In the genomic region with DNA sequence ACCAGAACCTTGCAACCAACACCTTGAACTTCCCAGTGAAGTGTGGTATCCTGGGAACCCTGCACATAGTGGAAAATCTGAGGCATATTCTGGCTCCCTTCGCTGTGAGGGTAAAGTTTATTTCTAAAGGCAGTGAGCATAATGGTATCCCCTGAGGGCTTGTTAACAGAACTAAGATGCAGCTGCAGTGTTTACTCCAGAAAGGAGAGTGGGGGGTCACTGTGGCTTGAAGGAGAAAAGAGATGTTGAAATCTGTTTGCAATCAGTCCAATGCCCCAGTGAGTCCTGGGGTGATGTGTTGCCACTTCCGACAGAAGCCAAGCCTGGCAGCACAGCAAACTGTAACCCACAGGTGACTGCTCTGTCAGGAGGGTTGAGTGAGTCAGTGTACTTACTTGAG, we compare ENCODE assay signal across 28 mouse cellular contexts.
DNase-seq lines count a peak whose midpoint lies in the region; ATAC-seq and TF ChIP-seq lines count a peak whose summit lies in the region.
"Had no signal": no experiment of that assay in that cellular context is flagged by ENCODE, and none has a peak within 500 bp of the region (broad histone marks: within the 10 kb centered on the region; RNA-seq: fewer than 3 reads in every experiment).

No protein-coding gene starts in this region.

- no peak overlapping the region for H3K27ac ChIP-seq in liver, adult 2 months (replicated peaks; ENCODE audit: insufficient read depth, low read depth, low read length)
- peak overlapping the region; percentile 75 for H3K27ac ChIP-seq in embryonic facial prominence, embryonic 13.5 days
- H3K27ac ChIP-seq in limb, embryonic 15.5 days = peak overlapping the region; percentile 50; the same call in 1 of the 2 replicates
- H3K27ac ChIP-seq: heart, embryonic 10.5 days; hindbrain, embryonic 15.5 days; intestine, embryonic 15.5 days; liver, embryonic 13.5 days had no signal

- DNase-seq in adrenal gland, postnatal 10 days = peak; percentile 45
- DNase-seq in adrenal gland, adult 8-10 months = no peak
- peak; percentile 6 for DNase-seq in liver, adult 2 months (ENCODE audit: extremely low read depth, low read depth, low spot score)
- DNase-seq in liver = no peak
- DNase-seq in right cerebral cortex, postnatal 4 days = no peak
- DNase-seq: adrenal gland, postnatal 36 days; cerebellum, adult 11-12 months; cerebellum, postnatal 14 days; forebrain, postnatal 0 days; gastrocnemius, postnatal 36 days; kidney, postnatal 4 days; layer of hippocampus, adult 9-11 months; liver, embryonic 13.5 days; lung, adult 2 months; lung, postnatal 14 days; midbrain, embryonic 14.5 days; right cerebral cortex, postnatal 14 days; spleen, adult 18-20 months; thymus, adult 18-20 months; thymus, postnatal 4 days had no signal

- H3K9me3 ChIP-seq in embryonic facial prominence, embryonic 13.5 days = no peaks in the 10 kb centered on the region
- no peaks in the 10 kb centered on the region for H3K9me3 ChIP-seq in limb, embryonic 15.5 days
- H3K9me3 ChIP-seq: heart, embryonic 10.5 days; hindbrain, embryonic 15.5 days; intestine, embryonic 15.5 days; liver, embryonic 13.5 days; megakaryocyte, embryonic 14.5 days had no signal

- H3K79me2 ChIP-seq in liver, adult 2 months (ENCODE audit: control insufficient read depth, insufficient read depth, low read length) = no peaks in the 10 kb centered on the region

- peaks cover 40% of the 10 kb centered on the region for H3K36me3 ChIP-seq in liver, adult 2 months (ENCODE audit: control insufficient read depth, insufficient read depth, low read length)
- H3K36me3 ChIP-seq in embryonic facial prominence, embryonic 13.5 days = peaks cover 73% of the 10 kb centered on the region
- peaks cover 66% of the 10 kb centered on the region for H3K36me3 ChIP-seq in limb, embryonic 15.5 days

- H3K4me1 ChIP-seq in liver, adult 2 months (ENCODE audit: control insufficient read depth, insufficient read depth, low read length) = no peaks in the 10 kb centered on the region
- peaks cover 6% of the 10 kb centered on the region for H3K4me1 ChIP-seq in embryonic facial prominence, embryonic 13.5 days
- H3K4me1 ChIP-seq in limb, embryonic 15.5 days = no peaks in the 10 kb centered on the region
- H3K4me1 ChIP-seq: hindbrain, embryonic 15.5 days; intestine, embryonic 15.5 days had no signal

- no peak overlapping the region for H3K4me3 ChIP-seq in liver, adult 2 months (ENCODE audit: insufficient read depth, low read depth, low read length)
- no peak overlapping the region for H3K4me3 ChIP-seq in embryonic facial prominence, embryonic 13.5 days
- H3K4me3 ChIP-seq in limb, embryonic 15.5 days = no peak overlapping the region
- H3K4me3 ChIP-seq: heart, embryonic 10.5 days; hindbrain, embryonic 15.5 days; intestine, embryonic 15.5 days; liver, embryonic 13.5 days; megakaryocyte, embryonic 14.5 days had no signal

- WGBS in liver, adult 2 months = 61% methylated on average over 2 of the region's 2 CpGs
- 42% methylated on average over 2 of the region's 2 CpGs for WGBS in embryonic facial prominence, embryonic 13.5 days
- 39% methylated on average over 2 of the region's 2 CpGs for WGBS in limb, embryonic 15.5 days

- H3K9ac ChIP-seq in liver, adult 2 months (ENCODE audit: low read depth, low read length) = no peak overlapping the region
- H3K9ac ChIP-seq in embryonic facial prominence, embryonic 13.5 days = no peak overlapping the region
- H3K9ac ChIP-seq in limb, embryonic 15.5 days = no peak overlapping the region
- H3K9ac ChIP-seq: forebrain, postnatal 0 days; hindbrain, embryonic 15.5 days; intestine, embryonic 15.5 days; liver, embryonic 13.5 days had no signal

- TF ChIP-seq POLR2A in liver, adult 2 months (IDR thresholded peaks at IDR 0.05; ENCODE audit: extremely low read depth, insufficient read depth, low read length) = no peak

- no peak overlapping the region for H3K4me2 ChIP-seq in embryonic facial prominence, embryonic 13.5 days
- no peak overlapping the region for H3K4me2 ChIP-seq in limb, embryonic 15.5 days
- H3K4me2 ChIP-seq: hindbrain, embryonic 15.5 days; intestine, embryonic 15.5 days; liver, embryonic 13.5 days had no signal

- no peak for TF ChIP-seq CTCF in liver, adult 2 months (IDR thresholded peaks at IDR 0.05; ENCODE audit: low read depth, low read length)

- ATAC-seq in embryonic facial prominence, embryonic 13.5 days (ENCODE audit: insufficient number of reproducible peaks, insufficient read depth, low FRiP score, low TSS enrichment, low read depth) = no peak
- no peak for ATAC-seq in limb, embryonic 15.5 days (ENCODE audit: insufficient number of reproducible peaks, low FRiP score, low TSS enrichment, low read depth)
- no peak for ATAC-seq in megakaryocyte, adult 5-6 weeks (ENCODE audit: poor library complexity, severe bottlenecking)
- ATAC-seq: forebrain, postnatal 0 days; intestine, embryonic 15.5 days; Patski had no signal

- no peaks in the 10 kb centered on the region for H3K27me3 ChIP-seq in liver, adult 2 months (ENCODE audit: control insufficient read depth, insufficient read depth, low read length)
- no peaks in the 10 kb centered on the region for H3K27me3 ChIP-seq in embryonic facial prominence, embryonic 13.5 days
- H3K27me3 ChIP-seq in limb, embryonic 15.5 days = no peaks in the 10 kb centered on the region
- H3K27me3 ChIP-seq: hindbrain, embryonic 15.5 days; intestine, embryonic 15.5 days; liver, embryonic 13.5 days; megakaryocyte, embryonic 14.5 days; Patski had no signal

Comparison
In these comparisons a context has a peak if more than half of its experiments do, and no peak if none do; other contexts are left out.
1. DNase-seq: peak in adrenal gland, postnatal 10 days (single experiment) and liver, adult 2 months (single experiment); none in adrenal gland, adult 8-10 months (single experiment), liver (single experiment) and right cerebral cortex, postnatal 4 days (single experiment).